Mouse (Mus musculus): Measurements from ENCODE around the gene Stx1b. TPM values are rescaled to one million over a fixed set of nuclear protein-coding genes. Genes with fewer than 3 reads are reported as not detected.

The Stx1b gene
- polyA plus RNA-seq, 1 experiment from 2014 or later = 1.7 TPM

- 96% methylated on average over 1 of the region's 1 CpGs for WGBS
- Histone ChIP-seq H3K4me1 (ENCODE audit: control insufficient read depth, insufficient read depth, low read length) (peaks cover 17% of the 10 kb centered on the region), H3K27me3 (replicated peaks; ENCODE audit: control insufficient read depth, insufficient read depth, low read length) (no peaks in the 10 kb centered on the region), H3K36me3 (ENCODE audit: control insufficient read depth, insufficient read depth, low read length) (0 out of 2 replicates have a peak, but pooled peaks cover 2% of the 10 kb centered on the region), H3K4me3 (ENCODE audit: low read length) (no peak overlapping the region), H3K27ac (ENCODE audit: low read length) (no peak overlapping the region), H3K9ac (ENCODE audit: low read depth, low read length) (no peak overlapping the region), H3K4me2 (ENCODE audit: low read depth, low read length) (no peak overlapping the region), H3K9me3 (ENCODE audit: control insufficient read depth, low read length) (no peaks in the 10 kb centered on the region)
- ATAC-seq = no peak
These were observed 51.8 kb downstream of the Stx1b start for GRCm38 (mm10) chr7:127772557-127772956.

GRCm38 (mm10) chr7:127772080-127772479 is 52.3 kb downstream of the Stx1b start:
- WGBS = 50% methylated on average over 3 of the region's 3 CpGs
- Histone ChIP-seq H3K9ac (ENCODE audit: low read depth, low read length) (no peak overlapping the region), H3K36me3 (ENCODE audit: control insufficient read depth, insufficient read depth, low read length) (0 out of 2 replicates have a peak, but pooled peaks cover 5% of the 10 kb centered on the region), H3K9me3 (ENCODE audit: control insufficient read depth, low read length) (no peaks in the 10 kb centered on the region), H3K27me3 (replicated peaks; ENCODE audit: control insufficient read depth, insufficient read depth, low read length) (no peaks in the 10 kb centered on the region), H3K4me2 (ENCODE audit: low read depth, low read length) (no peak overlapping the region), H3K27ac (ENCODE audit: low read length) (no peak overlapping the region), H3K4me1 (ENCODE audit: control insufficient read depth, insufficient read depth, low read length) (peaks cover 17% of the 10 kb centered on the region), H3K4me3 (ENCODE audit: low read length) (no peak overlapping the region)
- no peak for ATAC-seq

- Histone ChIP-seq H3K4me1 (ENCODE audit: control insufficient read depth, insufficient read depth, low read length) (peaks cover 17% of the 10 kb centered on the region), H3K4me3 (ENCODE audit: low read length) (no peak overlapping the region), H3K9ac (ENCODE audit: low read depth, low read length) (no peak overlapping the region), H3K27ac (ENCODE audit: low read length) (no peak overlapping the region), H3K36me3 (ENCODE audit: control insufficient read depth, insufficient read depth, low read length) (0 out of 2 replicates have a peak, but pooled peaks cover 5% of the 10 kb centered on the region), H3K4me2 (ENCODE audit: low read depth, low read length) (no peak overlapping the region), H3K27me3 (replicated peaks; ENCODE audit: control insufficient read depth, insufficient read depth, low read length) (no peaks in the 10 kb centered on the region), H3K9me3 (ENCODE audit: control insufficient read depth, low read length) (no peaks in the 10 kb centered on the region)
- no peak for ATAC-seq
- 69% methylated on average over 5 of the region's 5 CpGs for WGBS
These were observed 53.1 kb downstream of the Stx1b start for GRCm38 (mm10) chr7:127771262-127771661.

GRCm38 (mm10) chr7:127770039-127770905 is 54.1 kb downstream of the Stx1b start:
- peak; percentile 41 for ATAC-seq
- no peaks in the 10 kb centered on the region for H3K9me3 ChIP-seq (ENCODE audit: control insufficient read depth, low read length)

GRCm38 (mm10) chr7:127769651-127770038 is 54.7 kb downstream of the Stx1b start, which contains the start of gene Orai3:
TSS of gene Orai3 (plus strand) at chr7:127769815.
- ATAC-seq = peak; percentile 81
- peak within 1 kb of the TSS; percentile 97 for H3K9ac ChIP-seq (ENCODE audit: low read depth, low read length)
- H3K36me3 ChIP-seq (ENCODE audit: control insufficient read depth, insufficient read depth, low read length) = 0 out of 2 replicates have a peak, but pooled peaks cover 5% of the 10 kb centered on the region
- peak within 1 kb of the TSS; percentile 84 for H3K4me3 ChIP-seq (ENCODE audit: low read length)
- under 1% methylated on average over 24 of the region's 24 CpGs for WGBS
- H3K9me3 ChIP-seq (ENCODE audit: control insufficient read depth, low read length) = no peaks in the 10 kb centered on the region
- H3K27ac ChIP-seq (ENCODE audit: low read length) = peak within 1 kb of the TSS; percentile 90
- peaks cover 17% of the 10 kb centered on the region for H3K4me1 ChIP-seq (ENCODE audit: control insufficient read depth, insufficient read depth, low read length)
- peak within 1 kb of the TSS; percentile 74 for H3K4me2 ChIP-seq (ENCODE audit: low read depth, low read length)
- no peaks in the 10 kb centered on the region for H3K27me3 ChIP-seq (replicated peaks; ENCODE audit: control insufficient read depth, insufficient read depth, low read length)

More at GRCm38 (mm10) chr7:127770039-127770905, 54.1 kb downstream of the Stx1b start:
- Histone ChIP-seq H3K4me2 (ENCODE audit: low read depth, low read length) (peak overlapping the region; percentile 74), H3K27me3 (replicated peaks; ENCODE audit: control insufficient read depth, insufficient read depth, low read length) (no peaks in the 10 kb centered on the region), H3K4me3 (ENCODE audit: low read length) (peak overlapping the region; percentile 84), H3K4me1 (ENCODE audit: control insufficient read depth, insufficient read depth, low read length) (peaks cover 17% of the 10 kb centered on the region), H3K9ac (ENCODE audit: low read depth, low read length) (peak overlapping the region; percentile 97), H3K27ac (ENCODE audit: low read length) (peak overlapping the region; percentile 90), H3K36me3 (ENCODE audit: control insufficient read depth, insufficient read depth, low read length) (0 out of 2 replicates have a peak, but pooled peaks cover 5% of the 10 kb centered on the region)
- 1% methylated on average over 27 of the region's 27 CpGs for WGBS

GRCm38 (mm10) chr7:127768997-127769593 is 55.3 kb downstream of the Stx1b start:
- Histone ChIP-seq H3K4me3 (ENCODE audit: low read length) (peak overlapping the region; percentile 84), H3K9me3 (ENCODE audit: control insufficient read depth, low read length) (no peaks in the 10 kb centered on the region), H3K9ac (ENCODE audit: low read depth, low read length) (peak overlapping the region; percentile 97), H3K27ac (ENCODE audit: low read length) (peak overlapping the region; percentile 90), H3K27me3 (replicated peaks; ENCODE audit: control insufficient read depth, insufficient read depth, low read length) (no peaks in the 10 kb centered on the region), H3K36me3 (ENCODE audit: control insufficient read depth, insufficient read depth, low read length) (0 out of 2 replicates have a peak, but pooled peaks cover 5% of the 10 kb centered on the region), H3K4me2 (ENCODE audit: low read depth, low read length) (peak overlapping the region; percentile 74), H3K4me1 (ENCODE audit: control insufficient read depth, insufficient read depth, low read length) (peaks cover 17% of the 10 kb centered on the region)
- peak; percentile 85 for ATAC-seq
- 3% methylated on average over 16 of the region's 16 CpGs for WGBS

GRCm38 (mm10) chr7:127768346-127768996 is 55.9 kb downstream of the Stx1b start:
- Histone ChIP-seq H3K36me3 (ENCODE audit: control insufficient read depth, insufficient read depth, low read length) (peaks cover 5% of the 10 kb centered on the region; the same call in 1 of the 2 replicates), H3K9ac (ENCODE audit: low read depth, low read length) (no peak overlapping the region), H3K27ac (ENCODE audit: low read length) (peak overlapping the region; percentile 43; the same call in 1 of the 2 replicates), H3K9me3 (ENCODE audit: control insufficient read depth, low read length) (no peaks in the 10 kb centered on the region), H3K27me3 (replicated peaks; ENCODE audit: control insufficient read depth, insufficient read depth, low read length) (no peaks in the 10 kb centered on the region), H3K4me1 (ENCODE audit: control insufficient read depth, insufficient read depth, low read length) (peaks cover 17% of the 10 kb centered on the region), H3K4me3 (ENCODE audit: low read length) (no peak overlapping the region), H3K4me2 (ENCODE audit: low read depth, low read length) (no peak overlapping the region)
- no peak; the same call in 1 of the 2 replicates for ATAC-seq
- WGBS = 49% methylated on average over 13 of the region's 13 CpGs

GRCm38 (mm10) chr7:127767671-127768345 is 56.5 kb downstream of the Stx1b start:
- Histone ChIP-seq H3K36me3 (ENCODE audit: control insufficient read depth, insufficient read depth, low read length) (peaks cover 8% of the 10 kb centered on the region; the same call in 1 of the 2 replicates), H3K4me3 (ENCODE audit: low read length) (no peak overlapping the region), H3K27me3 (replicated peaks; ENCODE audit: control insufficient read depth, insufficient read depth, low read length) (no peaks in the 10 kb centered on the region), H3K9ac (ENCODE audit: low read depth, low read length) (no peak overlapping the region), H3K4me1 (ENCODE audit: control insufficient read depth, insufficient read depth, low read length) (peaks cover 17% of the 10 kb centered on the region), H3K27ac (ENCODE audit: low read length) (no peak overlapping the region), H3K4me2 (ENCODE audit: low read depth, low read length) (no peak overlapping the region), H3K9me3 (ENCODE audit: control insufficient read depth, low read length) (no peaks in the 10 kb centered on the region)
- ATAC-seq = no peak
- WGBS = 92% methylated on average over 19 of the region's 19 CpGs
